Mouse (Mus musculus) G1E (cell line): Measurements from ENCODE around the gene Duoxa2.

Experiments used
- CTCF ChIP-seq: IDR thresholded peaks from 2 replicates; pipeline ENCODE4 v1.5.1; 2012; ENCODE audit warnings: low read depth, low read length, inconsistent platforms, mixed read lengths
- POLR2AphosphoS5 ChIP-seq: IDR thresholded peaks from 2 replicates; pipeline ENCODE4 v1.6.1; 2012; ENCODE audit warnings: low read depth, low read length, inconsistent platforms; ENCODE audit not compliant: insufficient replicate concordance

GRCm38 (mm10) chr2:122345106-122345893, 46.6 kb downstream of the Duoxa2 start:
- no peak for TF ChIP-seq CTCF
- TF ChIP-seq POLR2AphosphoS5: no peak
